Mouse (Mus musculus) forebrain, embryonic 12.5 days (tissue): ENCODE results near the gene Gm13199. TPM values are rescaled to one million over a fixed set of nuclear protein-coding genes. Genes with fewer than 3 reads are reported as not detected.

Experiments
- ATAC-seq: fragments of 200-750 bp; cut with Nextera tagmentation; 2 replicates; pipeline ENCODE4 v1.8.0; 2017; ENCODE audit warnings: moderate TSS enrichment; ENCODE audit not compliant: low FRiP score
- H3K27ac ChIP-seq: fragments of 300-500 bp; sonication (generic); 2 replicates; pipeline ENCODE4 v1.5.1; 2016; ENCODE audit warnings: mild to moderate bottlenecking
- H3K27me3 ChIP-seq: fragments of 300-500 bp; sonication (generic); 2 replicates; pipeline ENCODE4 v1.6.1; 2016; ENCODE audit warnings: mild to moderate bottlenecking
- H3K36me3 ChIP-seq: fragments of 300-500 bp; sonication (generic); replicated peaks from 2 replicates; pipeline ENCODE4 v1.6.1; 2016; ENCODE audit warnings: mild to moderate bottlenecking
- H3K4me1 ChIP-seq: fragments of 300-500 bp; sonication (generic); 2 replicates; pipeline ENCODE4 v1.6.1; 2016
- H3K4me2 ChIP-seq: fragments of 300-500 bp; sonication (generic); 2 replicates; pipeline ENCODE4 v1.6.1; 2016; ENCODE audit warnings: mild to moderate bottlenecking, moderate library complexity
- H3K4me3 ChIP-seq: fragments of 300-500 bp; sonication (generic); replicated peaks from 2 replicates; pipeline ENCODE4 v1.5.1; 2016; ENCODE audit warnings: mild to moderate bottlenecking
- H3K9ac ChIP-seq: fragments of 300-500 bp; sonication (generic); 2 replicates; pipeline ENCODE4 v1.6.1; 2016; ENCODE audit warnings: mild to moderate bottlenecking
- H3K9me3 ChIP-seq: fragments of 300-500 bp; sonication (generic); 2 replicates; pipeline ENCODE4 v1.6.1; 2016
- WGBS: fragments of 180-500 bp; shearing (Covaris S2); methylation state at CpG from one replicate; pipeline ENCODE4 v1.1.7; 2016; 5-methylcytosine and 5-hydroxymethylcytosine counted together
- polyA plus RNA-seq: library from polyadenylated mRNA; unstranded; fragments of >200 nt; fragmentation: Nextera tagmentation; extraction: Ambion mirVana; gene quantifications from 2 replicates; pipeline ENCODE4 v1.2.1, GENCODE M21; 2016

Gene Gm13199
- polyA plus RNA-seq, 1 experiment from 2014 or later = 3.1 TPM

GRCm38 (mm10) chr2:5851866-5852265 is 10.9 kb downstream of the Gm13199 start:
- Histone ChIP-seq H3K4me3 (no peak overlapping the region), H3K9me3 (no peaks in the 10 kb centered on the region), H3K27ac (no peak overlapping the region), H3K27me3 (no peaks in the 10 kb centered on the region), H3K4me1 (no peaks in the 10 kb centered on the region), H3K36me3 (peaks cover 24% of the 10 kb centered on the region), H3K4me2 (no peak overlapping the region), H3K9ac (no peak overlapping the region)
- WGBS = 91% methylated on average over 5 of the region's 5 CpGs
- no peak for ATAC-seq

GRCm38 (mm10) chr2:5851116-5851515 is 11.6 kb downstream of the Gm13199 start:
- peaks cover 21% of the 10 kb centered on the region for H3K36me3 ChIP-seq
- 96% methylated on average over 9 of the region's 9 CpGs for WGBS
- ATAC-seq = no peak

GRCm38 (mm10) chr2:5845826-5846225 is 16.9 kb downstream of the Gm13199 start:
- Histone ChIP-seq H3K27me3 (no peaks in the 10 kb centered on the region), H3K4me1 (peaks cover 18% of the 10 kb centered on the region), H3K9me3 (no peaks in the 10 kb centered on the region), H3K4me2 (peak overlapping the region; percentile 49), H3K36me3 (peaks cover 21% of the 10 kb centered on the region), H3K4me3 (peak overlapping the region; percentile 70), H3K27ac (no peak overlapping the region), H3K9ac (peak overlapping the region; percentile 85)
- ATAC-seq = no peak
- 43% methylated on average over 4 of the region's 4 CpGs for WGBS

More at GRCm38 (mm10) chr2:5851116-5851515, 11.6 kb downstream of the Gm13199 start:
- Histone ChIP-seq H3K9me3 (no peaks in the 10 kb centered on the region), H3K27ac (no peak overlapping the region), H3K27me3 (no peaks in the 10 kb centered on the region), H3K4me2 (no peak overlapping the region), H3K4me3 (no peak overlapping the region), H3K9ac (no peak overlapping the region), H3K4me1 (peaks cover 7% of the 10 kb centered on the region)

- ATAC-seq = peak; percentile 96
- Histone ChIP-seq H3K9me3 (no peaks in the 10 kb centered on the region), H3K36me3 (peaks cover 28% of the 10 kb centered on the region)
These were observed 17.7 kb downstream of the Gm13199 start, which contains the start of the genes Nudt5 and Cdc123 for GRCm38 (mm10) chr2:5844873-5845631. Nudt5 (plus strand) TSS chr2:5845019. Cdc123 (minus strand) TSS chr2:5845164.

GRCm38 (mm10) chr2:5844181-5844872 is 18.4 kb downstream of the Gm13199 start:
- peak overlapping the region; percentile 69 for H3K4me2 ChIP-seq
- peak overlapping the region; percentile 85 for H3K9ac ChIP-seq
- peaks cover 35% of the 10 kb centered on the region for H3K36me3 ChIP-seq
- H3K4me3 ChIP-seq = peak overlapping the region; percentile 70
- H3K9me3 ChIP-seq = no peaks in the 10 kb centered on the region
- ATAC-seq = peak; percentile 51
- H3K27me3 ChIP-seq = no peaks in the 10 kb centered on the region
- H3K4me1 ChIP-seq = peaks cover 18% of the 10 kb centered on the region
- WGBS = 5% methylated on average over 23 of the region's 23 CpGs
- peak overlapping the region; percentile 92 for H3K27ac ChIP-seq

More at GRCm38 (mm10) chr2:5844873-5845631, 17.7 kb downstream of the Gm13199 start, which contains the start of the genes Nudt5 and Cdc123:
- Histone ChIP-seq H3K4me3 (peak within 1 kb of the TSS; percentile 70), H3K4me1 (peaks cover 18% of the 10 kb centered on the region), H3K27ac (peak within 1 kb of the TSS; percentile 92), H3K9ac (peak within 1 kb of the TSS; percentile 85), H3K4me2 (peak within 1 kb of the TSS; percentile 69), H3K27me3 (no peaks in the 10 kb centered on the region)
- whole genome bisulfite sequencing = under 1% methylated on average over 53 of the region's 53 CpGs

GRCm38 (mm10) chr2:5840815-5841214 is 21.9 kb downstream of the Gm13199 start:
- Histone ChIP-seq H3K4me2 (no peak overlapping the region), H3K4me3 (no peak overlapping the region), H3K4me1 (peaks cover 7% of the 10 kb centered on the region), H3K27me3 (no peaks in the 10 kb centered on the region), H3K9ac (no peak overlapping the region), H3K9me3 (no peaks in the 10 kb centered on the region), H3K27ac (no peak overlapping the region), H3K36me3 (peaks cover 52% of the 10 kb centered on the region)
- ATAC-seq = no peak
- 96% methylated on average over 11 of the region's 11 CpGs for WGBS

GRCm38 (mm10) chr2:5825265-5825913 is 37.3 kb downstream of the Gm13199 start:
- no peaks in the 10 kb centered on the region for H3K4me1 ChIP-seq
- peaks cover 57% of the 10 kb centered on the region for H3K36me3 ChIP-seq
- H3K9me3 ChIP-seq = no peaks in the 10 kb centered on the region
- no peak for ATAC-seq
- H3K4me3 ChIP-seq = no peak overlapping the region
- H3K9ac ChIP-seq = no peak overlapping the region
- no peak overlapping the region for H3K4me2 ChIP-seq
- no peak overlapping the region for H3K27ac ChIP-seq
- WGBS = 94% methylated on average over 5 of the region's 5 CpGs
- no peaks in the 10 kb centered on the region for H3K27me3 ChIP-seq

- Histone ChIP-seq H3K9me3 (no peaks in the 10 kb centered on the region), H3K27me3 (no peaks in the 10 kb centered on the region), H3K36me3 (peaks cover 60% of the 10 kb centered on the region), H3K4me3 (no peak overlapping the region), H3K4me2 (no peak overlapping the region), H3K9ac (no peak overlapping the region), H3K27ac (no peak overlapping the region), H3K4me1 (no peaks in the 10 kb centered on the region)
- 87% methylated on average over 5 of the region's 5 CpGs for WGBS
- ATAC-seq = no peak
These were observed 38.0 kb downstream of the Gm13199 start for GRCm38 (mm10) chr2:5824685-5825084.

GRCm38 (mm10) chr2:5824213-5824612 is 38.5 kb downstream of the Gm13199 start:
- no peaks in the 10 kb centered on the region for H3K4me1 ChIP-seq
- H3K4me3 ChIP-seq = no peak overlapping the region
- 40% methylated on average over 1 of the region's 1 CpGs for WGBS
- H3K9ac ChIP-seq = no peak overlapping the region
- H3K27ac ChIP-seq = no peak overlapping the region
- H3K4me2 ChIP-seq = no peak overlapping the region
- H3K27me3 ChIP-seq = no peaks in the 10 kb centered on the region
- H3K36me3 ChIP-seq = peaks cover 60% of the 10 kb centered on the region
- no peaks in the 10 kb centered on the region for H3K9me3 ChIP-seq
- no peak for ATAC-seq

- Histone ChIP-seq H3K4me2 (no peak overlapping the region), H3K27ac (no peak overlapping the region), H3K9ac (no peak overlapping the region), H3K36me3 (peaks cover 67% of the 10 kb centered on the region), H3K4me1 (no peaks in the 10 kb centered on the region), H3K27me3 (no peaks in the 10 kb centered on the region), H3K4me3 (no peak overlapping the region), H3K9me3 (no peaks in the 10 kb centered on the region)
- ATAC-seq = no peak
- WGBS = 98% methylated on average over 6 of the region's 6 CpGs
These were observed 40.3 kb downstream of the Gm13199 start for GRCm38 (mm10) chr2:5822449-5822848.

- Histone ChIP-seq H3K9ac (no peak overlapping the region), H3K4me1 (no peaks in the 10 kb centered on the region), H3K9me3 (no peaks in the 10 kb centered on the region), H3K36me3 (peaks cover 66% of the 10 kb centered on the region), H3K4me2 (no peak overlapping the region), H3K27ac (no peak overlapping the region), H3K4me3 (no peak overlapping the region), H3K27me3 (no peaks in the 10 kb centered on the region)
- 94% methylated on average over 10 of the region's 10 CpGs for WGBS
- ATAC-seq = no peak
These were observed 41.5 kb downstream of the Gm13199 start for GRCm38 (mm10) chr2:5821264-5821663.
